Mouse (Mus musculus): Measurements from ENCODE around the gene Prune2.

Prune2 gene

DNA sequence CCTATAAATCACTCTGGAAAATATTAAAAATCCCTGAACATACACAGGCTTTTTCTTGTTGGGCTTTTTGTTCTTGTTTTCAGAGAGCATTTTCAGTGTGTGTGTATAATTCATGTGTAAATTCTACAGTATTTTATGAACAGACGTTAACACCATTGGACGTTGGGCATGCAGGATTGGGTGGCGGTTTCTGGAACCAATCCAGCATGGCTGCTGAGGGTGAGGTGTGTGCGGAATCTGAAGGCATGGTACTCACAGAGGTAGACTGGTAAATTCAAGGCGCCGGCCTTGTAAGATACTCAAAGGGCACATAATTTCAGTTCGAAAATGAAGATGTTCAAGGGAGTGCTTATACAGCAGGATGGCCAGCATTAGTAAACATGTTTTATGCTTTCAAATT, 251.2 kb downstream of the Prune2 start:
- DNase-seq (ENCODE audit: low spot score), result no peak

DNA sequence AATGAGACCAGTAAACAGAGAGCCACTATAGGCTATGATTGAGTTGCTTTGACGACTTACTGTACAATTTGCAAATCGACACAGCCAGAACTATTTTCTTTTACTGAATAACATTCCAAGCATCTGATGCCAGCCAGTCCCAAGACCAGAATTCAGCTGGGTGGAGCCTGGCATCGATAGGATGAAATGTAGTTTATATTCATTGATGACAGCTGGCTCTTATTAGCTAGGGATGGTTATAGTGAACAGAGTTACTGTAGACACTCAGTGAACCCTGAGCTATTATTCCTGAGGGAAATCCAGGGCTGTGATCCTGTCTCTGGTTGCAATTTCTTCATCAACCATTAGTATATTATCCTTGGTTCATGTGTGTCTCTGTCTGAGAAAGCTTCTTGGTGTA, 254.6 kb downstream of the Prune2 start:
- no peak for DNase-seq (ENCODE audit: low spot score)

DNA sequence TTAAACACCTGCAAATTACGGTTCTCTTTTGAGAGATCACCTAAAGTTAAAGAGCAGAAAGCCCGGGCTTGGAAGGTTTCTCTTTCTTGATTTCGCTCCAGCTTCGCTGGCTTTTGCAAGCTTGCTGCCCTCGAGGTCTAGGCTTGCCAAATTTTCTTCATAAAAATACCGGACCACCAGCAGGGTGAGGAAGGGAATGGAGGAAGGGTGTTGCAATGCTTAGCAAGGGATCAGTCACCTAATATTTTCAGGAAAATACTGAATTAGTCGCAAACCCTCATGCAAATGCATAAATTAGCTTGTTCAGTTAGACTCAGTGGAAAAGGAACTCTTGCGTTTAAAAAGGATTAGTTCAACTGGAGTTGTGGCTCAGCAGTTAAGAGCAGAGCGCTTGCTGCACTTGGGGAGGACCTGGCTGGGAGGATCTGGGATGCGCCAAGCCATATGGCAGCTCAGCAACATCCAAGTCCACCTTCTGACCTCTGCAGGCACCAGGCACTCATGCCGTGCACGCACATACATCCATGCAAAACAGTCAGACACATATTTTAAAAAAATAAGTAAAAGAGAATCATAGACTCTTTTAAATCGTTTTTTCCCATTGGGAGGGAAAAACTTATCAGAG, 259.1 kb downstream of the Prune2 start:
- DNase-seq (ENCODE audit: low spot score), result no peak

DNA sequence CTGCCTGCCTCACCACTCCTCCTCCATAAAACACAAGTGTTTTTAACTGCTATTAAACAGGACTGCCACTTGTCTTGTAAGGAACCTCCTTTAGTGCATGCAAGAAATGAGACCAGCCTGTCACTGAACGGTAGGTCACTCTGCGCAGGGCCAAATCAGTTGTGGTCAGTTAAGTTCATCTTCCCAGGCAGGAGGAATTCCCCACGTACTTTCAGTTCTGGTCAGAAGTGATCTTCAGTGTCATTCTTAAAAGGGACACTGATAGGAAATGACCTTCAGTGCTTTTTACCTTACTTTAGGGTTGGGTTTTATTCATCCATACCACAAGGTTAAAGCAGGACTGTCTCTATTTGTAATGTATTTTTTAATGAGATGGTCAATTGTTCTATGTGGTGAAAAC, 262.3 kb downstream of the Prune2 start:
- no peak for DNase-seq (ENCODE audit: low spot score)

DNA sequence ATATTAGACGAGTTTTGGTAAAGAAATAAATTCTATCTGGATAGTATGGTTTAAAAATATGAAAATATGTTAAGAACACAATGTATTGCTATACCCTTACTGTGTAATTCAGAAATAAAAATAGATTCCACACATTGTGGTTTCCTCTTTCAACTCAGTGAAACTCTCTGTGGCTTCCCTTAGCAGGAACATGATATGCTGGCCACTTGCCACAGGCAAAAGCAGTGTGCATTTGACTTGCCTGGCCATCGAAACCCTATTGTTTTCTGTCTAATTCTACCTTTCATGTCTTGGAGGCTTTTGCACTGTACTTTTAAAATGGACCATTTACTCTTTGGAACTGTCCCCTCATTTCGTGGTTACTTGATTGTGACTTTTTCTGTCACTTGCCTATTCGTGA, 267.9 kb downstream of the Prune2 start:
- DNase-seq (ENCODE audit: low spot score), result no peak

DNA sequence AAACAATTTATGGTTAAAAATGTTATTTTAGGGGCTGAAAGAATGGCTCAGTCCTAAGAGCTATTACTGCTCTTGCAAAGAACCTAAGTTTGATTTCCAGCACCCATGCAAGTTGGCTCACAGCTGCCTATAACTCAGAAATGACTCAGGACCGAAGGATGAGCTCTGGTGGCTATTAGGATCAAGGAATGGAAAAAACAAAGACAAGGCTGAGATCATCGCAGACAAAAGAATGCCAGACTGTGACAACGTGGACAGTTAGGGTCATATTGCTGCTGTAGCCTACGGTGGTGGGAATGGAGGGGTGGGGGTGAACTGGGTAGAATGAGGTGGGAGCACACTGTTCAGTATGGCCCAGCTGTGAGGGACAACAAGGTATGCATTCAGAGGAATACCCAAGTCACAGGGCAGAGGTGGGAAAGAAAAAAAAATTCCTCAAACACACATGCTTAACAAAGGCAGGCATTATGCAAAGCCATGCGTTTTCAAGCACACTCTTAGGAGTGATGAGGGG, 269.7 kb downstream of the Prune2 start:
- DNase-seq (ENCODE audit: low spot score), result no peak

DNA sequence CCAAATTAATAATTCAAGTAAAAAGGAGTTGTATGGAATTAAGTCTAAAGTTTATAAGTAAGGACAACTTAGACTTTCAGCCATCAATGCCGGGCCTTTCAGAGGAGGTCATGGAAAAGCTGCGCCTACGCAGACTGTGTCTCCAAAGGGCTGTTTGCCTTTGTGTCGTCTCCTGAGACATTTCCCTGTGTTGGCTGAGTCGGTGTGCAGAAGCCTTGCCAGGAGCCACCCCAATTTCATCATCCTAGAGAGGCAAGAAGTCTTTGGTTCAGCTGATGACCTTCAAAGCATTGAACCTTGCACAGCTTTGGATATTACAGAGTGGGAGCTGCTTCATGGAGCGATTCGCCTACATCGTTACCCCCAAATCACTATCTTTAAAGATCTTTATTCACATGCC, 270.2 kb downstream of the Prune2 start:
- DNase-seq (ENCODE audit: low spot score), result no peak

DNA sequence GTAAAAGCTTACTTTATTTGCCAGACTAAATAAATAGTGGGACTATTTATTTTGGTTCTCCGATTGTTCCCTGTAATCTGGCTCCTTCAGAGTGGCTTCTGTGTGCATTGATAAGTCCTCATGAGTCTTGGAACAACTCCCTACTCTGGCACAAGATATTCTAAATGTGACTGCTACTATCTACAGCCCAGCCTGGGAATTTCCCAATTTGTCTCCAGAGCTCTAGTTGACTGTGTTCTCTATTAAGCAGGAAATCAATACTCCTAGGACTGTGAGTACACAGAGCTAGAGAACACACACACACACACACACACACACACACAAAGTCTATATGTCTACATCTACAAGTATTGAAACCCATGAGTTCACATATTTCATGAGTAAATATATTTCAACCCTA, 274.1 kb downstream of the Prune2 start:
- DNase-seq (ENCODE audit: low spot score), result no peak

DNA sequence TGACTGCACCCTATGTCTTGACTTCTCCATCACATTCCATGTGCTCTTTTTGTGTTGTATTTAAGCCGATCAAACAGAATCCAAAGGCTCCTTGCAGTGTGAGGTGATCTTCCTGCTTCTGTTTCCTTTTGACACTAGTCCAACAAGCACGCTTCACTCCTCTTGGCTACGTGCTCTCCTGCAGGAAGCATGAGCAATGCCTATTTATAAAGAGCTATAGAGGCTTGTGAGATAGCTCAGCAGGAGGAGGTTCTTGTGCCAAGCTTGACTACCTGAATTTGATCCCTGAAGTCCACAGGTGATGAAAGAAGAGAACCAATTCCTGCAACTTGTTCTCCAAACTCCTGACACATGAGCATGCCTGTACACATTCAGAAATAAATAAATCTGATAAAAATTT, 282.6 kb downstream of the Prune2 start:
- no peak for DNase-seq (ENCODE audit: low spot score)

DNA sequence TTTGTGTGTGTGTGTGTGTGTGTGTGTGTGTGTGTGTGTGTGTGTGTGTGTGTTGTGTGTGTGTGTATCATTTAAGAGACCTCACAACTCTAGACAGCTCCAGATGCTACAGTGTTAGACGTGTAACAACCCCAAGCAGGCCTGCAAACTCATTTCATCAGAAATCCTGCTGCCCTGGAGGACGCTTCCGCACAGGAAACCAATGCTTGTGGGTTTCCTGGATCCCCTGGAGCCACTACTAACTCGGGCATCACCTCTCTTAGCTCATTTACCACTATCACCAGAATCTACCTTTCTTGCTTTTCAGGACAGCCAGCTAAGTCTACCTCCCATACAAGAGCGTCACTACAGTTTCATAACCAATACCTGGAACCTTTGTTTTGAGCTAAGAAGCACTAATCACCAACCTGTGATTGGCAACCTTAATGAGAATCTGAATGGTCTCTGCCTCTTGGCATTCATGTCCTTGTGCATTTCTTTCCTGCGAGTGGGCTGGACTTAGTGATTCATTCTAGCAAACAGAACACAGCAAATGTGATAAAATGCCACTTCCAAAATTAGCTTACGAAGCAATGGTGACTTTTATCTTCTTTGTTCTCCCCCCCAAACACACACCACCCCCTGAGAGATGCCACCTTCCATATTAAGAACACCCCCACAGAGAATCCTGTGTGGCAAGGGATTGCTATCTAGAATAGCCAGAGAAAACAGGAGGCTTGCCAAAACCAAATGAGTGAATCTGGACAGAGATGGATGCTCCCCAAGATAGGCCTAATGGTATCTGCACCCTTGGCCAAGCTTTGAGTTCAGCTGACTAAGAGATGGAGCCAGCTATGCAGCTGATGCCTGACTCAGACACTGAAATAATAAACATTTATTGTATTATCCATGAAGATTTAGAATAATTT, 284.5 kb downstream of the Prune2 start:
- no peak for DNase-seq (ENCODE audit: low spot score)

DNA sequence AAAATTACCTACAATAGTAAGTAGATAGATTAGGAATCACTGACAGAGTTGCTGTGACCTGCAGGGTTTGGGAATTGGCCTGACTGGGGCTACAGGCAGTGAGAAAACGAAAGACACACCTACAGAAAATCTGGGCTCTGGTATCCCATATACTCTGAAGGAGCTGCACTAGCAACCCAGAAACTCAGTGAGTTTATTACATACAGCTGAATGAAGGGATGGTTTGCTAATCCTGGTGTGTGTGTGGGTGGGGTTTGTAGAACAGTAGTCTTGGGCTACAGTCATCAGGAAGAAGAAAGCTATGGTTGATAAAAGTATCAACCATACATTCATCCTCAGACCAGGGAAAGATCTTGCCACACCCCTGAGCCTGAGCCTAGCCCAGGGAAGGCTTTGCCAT, 285.3 kb downstream of the Prune2 start:
- DNase-seq (ENCODE audit: low spot score), result no peak

DNA sequence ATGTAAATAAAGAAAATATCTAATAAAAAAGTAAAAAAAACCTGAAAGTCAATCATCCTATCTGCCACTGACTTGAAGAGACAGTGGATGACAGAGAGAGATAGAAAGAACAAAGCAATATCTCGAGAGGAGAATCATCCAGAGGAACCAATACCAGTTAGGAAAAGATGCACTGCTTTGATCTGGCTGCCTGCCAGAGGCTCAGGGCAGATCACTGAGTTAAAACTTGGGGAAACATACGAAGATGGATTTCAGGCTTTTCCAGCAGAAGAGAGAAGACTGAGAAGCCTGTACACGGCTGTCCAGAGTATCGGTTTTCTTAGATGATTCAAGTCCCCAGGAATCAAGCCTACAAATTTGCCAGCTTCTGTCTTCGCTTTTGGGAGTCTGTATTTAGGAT, 287.0 kb downstream of the Prune2 start:
- no peak for DNase-seq (ENCODE audit: low spot score)

DNA sequence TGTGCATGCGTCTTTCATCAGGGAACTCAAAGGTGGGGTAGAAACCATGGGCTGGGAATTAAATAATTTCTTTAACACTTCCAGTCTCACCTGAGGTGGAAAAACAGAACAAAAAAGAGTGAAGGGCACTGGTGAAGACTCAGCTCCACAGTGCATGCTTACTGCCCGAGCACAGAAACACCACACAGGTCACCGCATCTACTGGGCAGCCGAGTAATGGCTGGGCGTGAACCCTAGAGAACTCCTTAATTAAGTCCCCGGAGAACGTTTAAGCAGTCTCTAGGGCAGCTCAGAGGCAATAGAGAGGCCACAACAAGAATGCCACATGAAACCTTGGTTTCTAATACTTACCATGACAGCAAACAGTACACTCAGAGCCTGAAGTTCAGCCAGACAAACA, 288.6 kb downstream of the Prune2 start:
- DNase-seq (ENCODE audit: low spot score), result no peak

DNA sequence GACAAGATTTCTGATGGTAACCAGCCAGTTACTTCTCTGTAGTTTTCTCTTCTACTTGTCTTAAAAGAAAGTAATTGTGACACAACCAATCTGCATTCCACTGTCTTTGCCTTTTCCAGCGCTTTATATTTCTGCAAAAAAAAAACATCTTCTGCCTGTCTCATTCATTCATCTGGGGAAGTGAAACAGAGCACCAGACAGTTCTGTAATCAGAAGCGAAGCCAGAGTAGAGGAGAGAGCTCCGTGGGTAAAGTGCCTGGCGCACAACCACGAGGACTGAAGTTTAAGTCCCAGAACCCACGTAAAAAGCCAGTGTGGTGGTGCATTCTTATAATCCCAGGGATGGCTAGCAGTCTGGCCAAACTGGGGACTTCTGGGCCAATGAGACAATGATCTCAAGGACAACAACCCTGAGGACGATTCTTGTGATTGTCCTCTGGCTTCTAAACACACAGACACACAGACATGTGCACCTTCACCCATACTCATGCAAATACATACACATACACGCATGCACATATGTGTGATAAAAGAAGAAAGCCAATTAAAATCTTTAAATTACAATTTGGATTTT, 291.5 kb downstream of the Prune2 start:
- no peak for DNase-seq (ENCODE audit: low spot score)

DNA sequence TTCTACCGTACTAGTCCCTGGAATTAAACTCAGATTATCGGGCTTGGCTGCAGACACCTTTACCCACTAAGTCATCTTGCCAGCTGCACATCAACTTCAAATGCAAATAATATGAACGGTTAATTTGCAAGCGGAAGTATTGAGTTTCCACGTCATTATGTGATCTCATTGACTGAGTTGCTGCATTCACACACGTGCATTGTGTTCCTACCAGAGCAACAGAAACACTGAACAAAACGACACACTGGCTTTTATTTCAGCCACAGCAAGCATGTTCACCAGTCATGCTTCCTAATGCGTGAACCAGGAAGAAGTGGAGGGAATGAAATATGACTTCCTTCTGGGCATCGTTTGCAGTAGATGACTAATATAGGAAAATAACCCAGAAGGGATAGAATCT, 293.8 kb downstream of the Prune2 start:
- DNase-seq (ENCODE audit: low spot score), result no peak

DNA sequence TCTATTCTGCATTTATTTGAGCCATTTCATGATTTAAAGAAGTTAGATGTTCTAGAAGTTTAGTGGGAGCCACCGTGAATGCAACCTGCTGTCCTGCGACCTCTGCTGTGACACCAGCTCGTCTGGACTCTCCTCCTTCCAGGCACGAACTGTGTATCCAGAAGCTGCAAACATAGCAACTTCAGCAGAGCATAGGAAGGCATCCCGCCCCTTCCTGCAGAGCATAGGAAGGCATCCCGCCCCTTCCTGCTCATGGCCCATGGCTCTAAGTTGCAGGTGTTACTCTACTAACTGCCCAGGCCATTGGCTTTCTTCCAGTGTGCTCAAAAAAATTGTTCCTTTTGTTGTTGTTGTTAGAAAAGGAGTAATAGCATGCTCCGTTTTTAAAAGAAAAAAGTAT, 294.9 kb downstream of the Prune2 start:
- DNase-seq (ENCODE audit: low spot score), result no peak

DNA sequence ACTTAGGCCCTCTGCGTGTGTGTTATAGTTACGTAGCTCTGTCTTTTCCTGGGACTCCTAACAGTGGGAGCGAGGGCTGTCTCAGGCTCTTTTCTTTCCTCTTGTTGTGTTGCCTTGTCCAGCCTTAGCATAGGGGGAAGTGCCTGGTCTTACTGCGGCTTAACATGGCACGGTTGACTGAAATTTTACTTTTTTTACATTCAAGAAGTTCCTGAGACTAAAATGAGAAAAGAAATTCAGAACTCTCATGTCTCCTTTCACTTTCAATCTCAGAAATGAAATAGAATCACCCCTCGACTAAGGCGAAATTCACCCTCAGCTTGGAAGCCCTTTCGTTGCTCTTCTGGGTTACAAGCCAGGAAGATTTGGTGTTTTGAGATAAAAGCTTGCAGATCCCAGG, 295.5 kb downstream of the Prune2 start:
- DNase-seq (ENCODE audit: low spot score), result no peak

DNA sequence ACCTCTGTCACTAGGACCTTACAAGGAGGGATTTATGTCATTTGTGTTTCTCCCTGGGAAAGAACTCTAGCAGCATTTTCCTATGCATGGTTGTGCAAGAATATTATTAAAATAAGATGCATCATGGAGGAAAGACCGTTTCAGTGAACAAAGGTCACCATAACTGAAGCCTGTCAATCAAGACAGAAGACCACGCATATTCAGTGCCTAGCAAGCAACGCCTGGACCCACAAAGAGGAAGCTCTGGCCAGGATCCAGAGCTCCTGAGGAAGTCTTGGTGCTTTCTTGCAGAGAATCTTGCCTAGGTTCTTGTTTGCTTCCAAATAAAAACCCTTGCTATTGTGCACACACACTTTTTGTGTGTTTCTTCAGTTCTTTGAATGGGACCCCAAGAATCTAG, 296.9 kb downstream of the Prune2 start:
- DNase-seq (ENCODE audit: low spot score), result no peak

DNA sequence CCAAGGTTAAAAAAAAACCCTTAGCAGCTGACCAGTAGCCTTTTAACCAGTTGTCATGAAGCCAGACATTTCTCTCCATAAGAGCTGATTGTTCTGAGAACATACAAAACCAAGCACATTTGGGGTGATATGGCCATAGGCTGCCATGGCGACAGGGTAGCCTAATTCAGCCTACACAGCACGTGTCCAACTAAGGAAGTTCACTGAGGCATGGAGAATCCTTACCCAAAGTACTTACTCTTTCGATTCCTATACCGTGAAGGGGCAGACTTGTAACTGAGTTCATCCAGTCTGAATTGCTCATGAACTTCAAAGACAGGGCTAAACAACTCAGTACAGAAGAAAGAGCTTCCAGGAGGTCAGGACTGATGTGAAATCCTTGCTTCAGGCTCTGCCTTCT, 299.6 kb downstream of the Prune2 start:
- no peak for DNase-seq (ENCODE audit: low spot score)

DNA sequence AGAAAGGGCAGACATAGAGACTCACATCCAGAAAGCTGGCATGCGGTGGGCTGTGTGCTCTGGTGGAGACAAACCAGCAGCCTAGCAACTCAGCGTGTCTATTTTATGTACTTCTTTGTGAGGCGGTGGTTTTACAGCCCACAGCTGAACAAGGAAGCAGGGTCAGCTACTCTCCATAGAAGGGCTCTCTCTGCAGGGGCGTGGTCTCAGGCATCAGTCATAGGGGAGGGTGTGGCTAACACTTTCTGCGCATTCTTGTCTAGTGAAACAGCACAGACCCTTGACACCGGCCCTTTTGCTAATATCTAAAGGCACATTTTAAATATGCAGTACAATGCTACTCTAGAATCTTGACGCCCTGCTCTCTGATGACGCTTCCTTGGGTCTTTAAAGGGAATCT, 300.5 kb downstream of the Prune2 start:
- DNase-seq (ENCODE audit: low spot score), result no peak

DNA sequence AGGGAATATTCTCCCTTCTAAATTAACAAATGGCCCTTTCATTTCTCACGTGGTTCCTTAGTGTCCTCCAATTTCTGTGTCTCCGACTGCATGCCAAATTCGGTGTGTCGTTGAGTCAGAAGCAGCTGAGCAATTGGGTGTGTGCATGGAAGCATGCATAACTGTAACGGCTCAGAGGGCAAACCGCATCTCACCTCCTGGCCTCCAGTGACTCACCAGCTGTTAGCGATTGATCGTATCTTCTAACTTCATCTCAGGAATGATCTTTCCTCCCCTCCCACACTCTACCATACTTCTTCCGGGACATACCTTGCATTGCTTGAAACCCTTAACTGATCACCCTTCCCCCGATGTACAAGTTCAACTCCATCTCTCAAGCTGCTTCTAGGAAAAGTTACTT, 300.9 kb downstream of the Prune2 start:
- no peak for DNase-seq (ENCODE audit: low spot score)

DNA sequence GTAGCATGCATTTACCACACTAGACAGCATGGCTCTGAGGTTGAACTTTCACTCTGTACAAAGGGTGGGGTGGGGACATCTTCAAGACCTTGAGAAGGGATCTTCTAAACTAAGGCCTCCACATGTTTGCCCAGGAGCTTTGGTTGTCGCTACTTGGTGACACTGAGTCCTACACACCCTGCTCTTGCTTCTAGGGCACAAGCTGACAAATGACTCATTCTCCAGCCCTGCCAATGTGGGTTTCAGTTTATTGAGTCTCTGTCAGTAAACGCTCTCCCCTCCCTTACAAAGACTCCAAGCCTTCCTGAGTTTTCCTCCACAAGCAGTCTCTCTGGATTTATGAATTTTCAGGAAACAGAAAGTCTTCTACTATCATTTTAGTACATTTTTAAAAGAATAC, 307.3 kb downstream of the Prune2 start:
- no peak for DNase-seq (ENCODE audit: low spot score)

DNA sequence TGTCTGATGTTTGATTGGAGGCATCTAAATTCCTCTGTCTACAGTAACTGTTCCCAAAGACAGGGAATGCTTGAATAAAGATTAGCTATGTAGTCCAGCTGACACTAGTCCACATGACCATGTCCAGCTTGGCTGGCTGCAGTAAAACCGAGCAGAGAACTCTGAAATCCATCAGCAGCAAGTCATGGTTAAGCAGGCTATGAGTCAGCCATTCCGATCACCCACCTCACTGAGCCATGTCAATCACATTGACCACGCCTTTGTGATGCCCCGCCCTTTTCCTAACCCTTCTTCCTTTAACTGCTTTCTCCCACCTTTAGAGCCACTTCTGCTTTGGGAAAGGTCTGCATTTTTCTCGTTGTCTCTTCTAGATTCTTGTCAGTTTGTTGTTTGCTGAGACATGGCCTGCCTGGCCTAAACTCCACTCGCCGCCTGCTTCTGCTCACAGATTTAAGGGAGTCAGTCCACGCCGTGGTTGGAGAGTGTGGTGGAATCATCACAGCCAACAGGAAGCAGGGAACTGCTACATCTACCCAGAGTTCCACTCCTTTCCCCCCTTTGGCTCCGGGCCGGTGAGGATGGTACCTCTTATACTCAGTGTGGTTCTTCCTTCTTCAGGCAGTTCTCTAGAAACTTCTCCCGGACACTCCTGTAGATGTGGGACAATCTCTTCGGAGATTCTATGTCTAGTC, 307.9 kb downstream of the Prune2 start:
- no peak for DNase-seq (ENCODE audit: low spot score)

All from ovary, postnatal 10 days (tissue).